Mouse (Mus musculus) midbrain, embryonic 14.5 days (tissue): ENCODE results near the gene Papolb. TPM values are rescaled to one million over a fixed set of nuclear protein-coding genes. Genes with fewer than 3 reads are reported as not detected.

Experiments used
- ATAC-seq: fragments of 200-750 bp; cut with Nextera tagmentation; 2 replicates; pipeline ENCODE4 v1.8.0; 2017; ENCODE audit warnings: moderate number of reproducible peaks, moderate library complexity; ENCODE audit not compliant: low FRiP score, low TSS enrichment
- DNase-seq: peaks from one replicate; pipeline ENCODE4 v3.0.0-alpha.2; 2015
- H3K27ac ChIP-seq: fragments of 300-500 bp; sonication (generic); replicated peaks from 2 replicates; pipeline ENCODE4 v1.5.1; 2014; ENCODE audit warnings: mild to moderate bottlenecking, low read depth, low read length, moderate library complexity
- H3K27me3 ChIP-seq: fragments of 300-500 bp; sonication (generic); 2 replicates; pipeline ENCODE4 v1.6.1; 2014; ENCODE audit warnings: low read length, control low read depth, mixed read lengths; ENCODE audit not compliant: control insufficient read depth, insufficient read depth
- H3K36me3 ChIP-seq: fragments of 300-500 bp; sonication (generic); 2 replicates; pipeline ENCODE4 v1.6.1; 2014; ENCODE audit warnings: low read length, control low read depth; ENCODE audit not compliant: control insufficient read depth, insufficient read depth
- H3K4me1 ChIP-seq: fragments of 300-500 bp; sonication (generic); 2 replicates; pipeline ENCODE4 v1.6.1; 2014; ENCODE audit warnings: mild to moderate bottlenecking, antibody characterized with exemption, low read length, control low read depth; ENCODE audit not compliant: control insufficient read depth, insufficient read depth
- H3K4me2 ChIP-seq: fragments of 300-500 bp; sonication (generic); 2 replicates; pipeline ENCODE4 v1.6.1; 2014; ENCODE audit warnings: mild to moderate bottlenecking, low read length, moderate library complexity
- H3K4me3 ChIP-seq: fragments of 300-500 bp; sonication (generic); replicated peaks from 2 replicates; pipeline ENCODE4 v1.5.1; 2014; ENCODE audit warnings: low read depth, low read length
- H3K9ac ChIP-seq: fragments of 300-500 bp; sonication (generic); replicated peaks from 2 replicates; pipeline ENCODE4 v1.6.1; 2014; ENCODE audit warnings: mild to moderate bottlenecking, low read length, moderate library complexity
- H3K9me3 ChIP-seq: fragments of 300-500 bp; sonication (generic); 2 replicates; pipeline ENCODE4 v1.6.1; 2016; ENCODE audit warnings: low read length, control low read depth, mixed read lengths; ENCODE audit not compliant: control insufficient read depth
- WGBS: fragments of 180-500 bp; shearing (Covaris S2); extraction: QIAGEN DNeasy Blood & Tissue Kit; methylation state at CpG from one replicate; pipeline ENCODE4 v1.1.7; 2014; 5-methylcytosine and 5-hydroxymethylcytosine counted together
- polyA plus RNA-seq: library from polyadenylated mRNA; unstranded; fragments of >200 nt; fragmentation: Nextera tagmentation; extraction: Ambion mirVana; gene quantifications from 2 replicates; pipeline ENCODE4 v1.2.1, GENCODE M21; 2014

Papolb gene
- polyA plus RNA-seq, result 0.32 and 0.34 TPM in 2 replicates

GRCm38 (mm10) chr5:142529915-142530314 is at the start of gene Papolb:
Gene Papolb (minus strand): TSS chr5:142530076.
- Histone ChIP-seq H3K9me3 (no peaks in the 10 kb centered on the region), H3K4me2 (peak within 1 kb of the TSS; percentile 17; the same call in 1 of the 2 replicates), H3K4me1 (no peaks in the 10 kb centered on the region), H3K9ac (no peak within 1 kb of the TSS), H3K27me3 (0 out of 2 replicates have a peak, but pooled peaks cover 8% of the 10 kb centered on the region), H3K27ac (no peak within 1 kb of the TSS), H3K36me3 (no peaks in the 10 kb centered on the region), H3K4me3 (no peak within 1 kb of the TSS)
- ATAC-seq (no peak), DNase-seq (no peak)
- WGBS, result 33% methylated on average over 41 of the region's 41 CpGs

GRCm38 (mm10) chr5:142578192-142578591 is 48.3 kb upstream of the Papolb start:
- H3K4me2 ChIP-seq, result no peak overlapping the region
- no peak overlapping the region for H3K4me3 ChIP-seq
- H3K9ac ChIP-seq, result no peak overlapping the region
- no peak for DNase-seq
- 0 out of 2 replicates have a peak, but pooled peaks cover 3% of the 10 kb centered on the region for H3K9me3 ChIP-seq
- no peak for ATAC-seq
- no peaks in the 10 kb centered on the region for H3K4me1 ChIP-seq
- no peaks in the 10 kb centered on the region for H3K36me3 ChIP-seq
- H3K27me3 ChIP-seq, result no peaks in the 10 kb centered on the region
- no peak overlapping the region for H3K27ac ChIP-seq
- 89% methylated on average over 10 of the region's 10 CpGs for whole genome bisulfite sequencing

GRCm38 (mm10) chr5:142576832-142577231 is 47.0 kb upstream of the Papolb start:
- Histone ChIP-seq H3K36me3 (no peaks in the 10 kb centered on the region), H3K4me3 (no peak overlapping the region), H3K4me2 (no peak overlapping the region), H3K4me1 (no peaks in the 10 kb centered on the region), H3K27me3 (no peaks in the 10 kb centered on the region), H3K9me3 (0 out of 2 replicates have a peak, but pooled peaks cover 3% of the 10 kb centered on the region), H3K9ac (no peak overlapping the region), H3K27ac (no peak overlapping the region)
- ATAC-seq, result no peak
- DNase-seq, result no peak
- 79% methylated on average over 7 of the region's 7 CpGs for WGBS

GRCm38 (mm10) chr5:142574323-142575057 is 44.6 kb upstream of the Papolb start:
- H3K4me1 ChIP-seq, result no peaks in the 10 kb centered on the region
- DNase-seq, result no peak
- H3K4me3 ChIP-seq, result no peak overlapping the region
- no peak for ATAC-seq
- WGBS, result 72% methylated on average over 8 of the region's 8 CpGs
- H3K36me3 ChIP-seq, result no peaks in the 10 kb centered on the region
- H3K4me2 ChIP-seq, result no peak overlapping the region
- H3K27me3 ChIP-seq, result no peaks in the 10 kb centered on the region
- 0 out of 2 replicates have a peak, but pooled peaks cover 3% of the 10 kb centered on the region for H3K9me3 ChIP-seq
- no peak overlapping the region for H3K9ac ChIP-seq
- H3K27ac ChIP-seq, result no peak overlapping the region

- ATAC-seq (no peak), DNase-seq (no peak)
- Histone ChIP-seq H3K36me3 (0 out of 2 replicates have a peak, but pooled peaks cover 4% of the 10 kb centered on the region), H3K4me3 (no peak overlapping the region), H3K4me2 (no peak overlapping the region), H3K27me3 (no peaks in the 10 kb centered on the region), H3K27ac (no peak overlapping the region), H3K4me1 (no peaks in the 10 kb centered on the region), H3K9me3 (no peaks in the 10 kb centered on the region), H3K9ac (no peak overlapping the region)
- WGBS, result 97% methylated on average over 1 of the region's 1 CpGs
Measured at GRCm38 (mm10) chr5:142564606-142565005, 34.7 kb upstream of the Papolb start.

GRCm38 (mm10) chr5:142560261-142560660 is 30.4 kb upstream of the Papolb start:
- Histone ChIP-seq H3K4me3 (no peak overlapping the region), H3K36me3 (no peaks in the 10 kb centered on the region), H3K27me3 (no peaks in the 10 kb centered on the region), H3K9me3 (no peaks in the 10 kb centered on the region), H3K4me2 (no peak overlapping the region), H3K4me1 (no peaks in the 10 kb centered on the region), H3K9ac (no peak overlapping the region), H3K27ac (no peak overlapping the region)
- no peak for ATAC-seq
- 54% methylated on average over 7 of the region's 7 CpGs for WGBS
- DNase-seq, result no peak

GRCm38 (mm10) chr5:142557397-142558067 is 27.7 kb upstream of the Papolb start:
- H3K4me3 ChIP-seq, result no peak overlapping the region
- DNase-seq (peak; percentile 85), ATAC-seq (peak; percentile 55; the same call in 1 of the 2 replicates)
- no peak overlapping the region for H3K9ac ChIP-seq
- WGBS, result 25% methylated on average over 19 of the region's 21 CpGs
- no peaks in the 10 kb centered on the region for H3K4me1 ChIP-seq
- H3K36me3 ChIP-seq, result no peaks in the 10 kb centered on the region
- H3K9me3 ChIP-seq, result no peaks in the 10 kb centered on the region
- H3K27me3 ChIP-seq, result no peaks in the 10 kb centered on the region
- no peak overlapping the region for H3K4me2 ChIP-seq
- H3K27ac ChIP-seq, result no peak overlapping the region

GRCm38 (mm10) chr5:142556721-142557120 is 26.8 kb upstream of the Papolb start:
- H3K4me2 ChIP-seq, result no peak overlapping the region
- H3K9me3 ChIP-seq, result no peaks in the 10 kb centered on the region
- H3K36me3 ChIP-seq, result no peaks in the 10 kb centered on the region
- no peak for ATAC-seq
- no peaks in the 10 kb centered on the region for H3K4me1 ChIP-seq
- no peak for DNase-seq
- no peak overlapping the region for H3K9ac ChIP-seq
- H3K27me3 ChIP-seq, result no peaks in the 10 kb centered on the region
- WGBS, result 96% methylated on average over 4 of the region's 4 CpGs
- H3K4me3 ChIP-seq, result no peak overlapping the region
- H3K27ac ChIP-seq, result no peak overlapping the region
